In genomic region chr7:91226442-91226841, GRCm38 (mm10) we compare ENCODE assay signal across 9 mouse cellular contexts.
A peak's percentile ranks its signal among the peaks of the same experiment; 100 is the strongest.
DNase-seq lines count a peak whose midpoint lies in the region; ATAC-seq lines count a peak whose summit lies in the region.
"Had no signal": no experiment of that assay in that cellular context is flagged by ENCODE, and none has a peak within 500 bp of the region (broad histone marks: within the 10 kb centered on the region; RNA-seq: fewer than 3 reads in every experiment).

No protein-coding gene starts in this region.

- intact Hi-C loops in left cerebral cortex, postnatal 14 days (cut with DNase I): loop anchor here (10.0 kb wide), 2 partner anchors 208 to 712 kb away; no protein-coding TSS in a partner anchor

- DNase-seq in kidney, adult 18-20 months: peak; percentile 22
- peak; percentile 1 for DNase-seq in adrenal gland, adult 8-10 months
- DNase-seq in embryo, embryonic 11.5 days (ENCODE audit: low read depth, low spot score): peak; percentile 51
- peak; percentile 86 to 87 for DNase-seq in left cerebral cortex, postnatal 14 days (ENCODE audit: low spot score in 2 of 2)
- peak; percentile 25 for DNase-seq in neural tube, embryonic 10.5 days (ENCODE audit: extremely low spot score, low spot score)
- no peak for DNase-seq in natural killer cell, adult 2 months (ENCODE audit: low spot score in 2 of 2)

- H3K36me3 ChIP-seq in kidney, embryonic 16.5 days (ENCODE audit: insufficient read depth, low read length): no peaks in the 10 kb centered on the region
- H3K36me3 ChIP-seq in hindbrain, embryonic 16.5 days (ENCODE audit: control insufficient read depth, insufficient read depth, low read length): no peaks in the 10 kb centered on the region

- no peak overlapping the region for H3K9ac ChIP-seq in kidney, embryonic 16.5 days (replicated peaks; ENCODE audit: low read length)
- no peak overlapping the region for H3K9ac ChIP-seq in hindbrain, embryonic 16.5 days (ENCODE audit: low read depth, low read length)

- no peak overlapping the region for H3K4me3 ChIP-seq in kidney, embryonic 16.5 days (ENCODE audit: low read length)
- no peak overlapping the region for H3K4me3 ChIP-seq in hindbrain, embryonic 16.5 days (ENCODE audit: low read length)
- H3K4me3 ChIP-seq: megakaryocyte, embryonic 14.5 days had no signal

- no peak overlapping the region for H3K27ac ChIP-seq in kidney, embryonic 16.5 days (ENCODE audit: low read length)
- H3K27ac ChIP-seq in hindbrain, embryonic 16.5 days (ENCODE audit: low read depth, low read length): no peak overlapping the region

- no peaks in the 10 kb centered on the region for H3K4me1 ChIP-seq in kidney, embryonic 16.5 days (ENCODE audit: insufficient read depth, low read length)
- no peaks in the 10 kb centered on the region for H3K4me1 ChIP-seq in hindbrain, embryonic 16.5 days (ENCODE audit: control insufficient read depth, insufficient read depth, low read depth, low read length)
- H3K4me1 ChIP-seq: megakaryocyte, embryonic 14.5 days had no signal

- no peak; the same call in 1 of the 2 replicates for ATAC-seq in kidney, embryonic 16.5 days (ENCODE audit: low FRiP score, low TSS enrichment)
- peak; percentile 78 for ATAC-seq in hindbrain, embryonic 16.5 days

- H3K9me3 ChIP-seq in kidney, embryonic 16.5 days (ENCODE audit: low read length): no peaks in the 10 kb centered on the region
- H3K9me3 ChIP-seq in hindbrain, embryonic 16.5 days (ENCODE audit: control insufficient read depth, low read length): no peaks in the 10 kb centered on the region
- H3K9me3 ChIP-seq: megakaryocyte, embryonic 14.5 days had no signal

- H3K27me3 ChIP-seq in kidney, embryonic 16.5 days (ENCODE audit: insufficient read depth, low read length): no peaks in the 10 kb centered on the region
- no peaks in the 10 kb centered on the region for H3K27me3 ChIP-seq in hindbrain, embryonic 16.5 days (replicated peaks; ENCODE audit: control insufficient read depth, insufficient read depth, low read length)
- H3K27me3 ChIP-seq: megakaryocyte, embryonic 14.5 days had no signal

- 2% methylated on average over 5 of the region's 5 CpGs for WGBS in kidney, embryonic 16.5 days
- WGBS in hindbrain, embryonic 16.5 days: under 1% methylated on average over 5 of the region's 5 CpGs

- no peak overlapping the region for H3K4me2 ChIP-seq in kidney, embryonic 16.5 days (replicated peaks; ENCODE audit: low read depth, low read length)
- H3K4me2 ChIP-seq in hindbrain, embryonic 16.5 days (ENCODE audit: low read length): 0 out of 2 replicates have a peak overlapping the region, but pooled peaks have one; percentile 14

Comparison
In these comparisons a context has a peak if more than half of its experiments do, and no peak if none do; other contexts are left out.
1. DNase-seq: peak in kidney, adult 18-20 months (single experiment), adrenal gland, adult 8-10 months (single experiment), embryo, embryonic 11.5 days (single experiment), left cerebral cortex, postnatal 14 days (2 of 2) and neural tube, embryonic 10.5 days (single experiment); none in natural killer cell, adult 2 months (0 of 2).